Mouse (Mus musculus): Measurements from ENCODE around the gene Fus. TPM values are rescaled to one million over a fixed set of nuclear protein-coding genes. Genes with fewer than 3 reads are reported as not detected.
"Not testable (repeated sequence)": the region's sequence is repeated elsewhere in the genome, so short reads cannot be mapped to it uniquely, and the experiment has no call there.

Fus gene
- 189 and 309 TPM in 2 replicates for total RNA-seq (2021)
- long read RNA-seq, full-length matches to known transcripts = 59 of 93 reads
- long read RNA-seq, partial matches to known transcripts = 28 of 93 reads
- long read RNA-seq, other reads (novel, unspliced or antisense) = 6 of 93 reads

DNA sequence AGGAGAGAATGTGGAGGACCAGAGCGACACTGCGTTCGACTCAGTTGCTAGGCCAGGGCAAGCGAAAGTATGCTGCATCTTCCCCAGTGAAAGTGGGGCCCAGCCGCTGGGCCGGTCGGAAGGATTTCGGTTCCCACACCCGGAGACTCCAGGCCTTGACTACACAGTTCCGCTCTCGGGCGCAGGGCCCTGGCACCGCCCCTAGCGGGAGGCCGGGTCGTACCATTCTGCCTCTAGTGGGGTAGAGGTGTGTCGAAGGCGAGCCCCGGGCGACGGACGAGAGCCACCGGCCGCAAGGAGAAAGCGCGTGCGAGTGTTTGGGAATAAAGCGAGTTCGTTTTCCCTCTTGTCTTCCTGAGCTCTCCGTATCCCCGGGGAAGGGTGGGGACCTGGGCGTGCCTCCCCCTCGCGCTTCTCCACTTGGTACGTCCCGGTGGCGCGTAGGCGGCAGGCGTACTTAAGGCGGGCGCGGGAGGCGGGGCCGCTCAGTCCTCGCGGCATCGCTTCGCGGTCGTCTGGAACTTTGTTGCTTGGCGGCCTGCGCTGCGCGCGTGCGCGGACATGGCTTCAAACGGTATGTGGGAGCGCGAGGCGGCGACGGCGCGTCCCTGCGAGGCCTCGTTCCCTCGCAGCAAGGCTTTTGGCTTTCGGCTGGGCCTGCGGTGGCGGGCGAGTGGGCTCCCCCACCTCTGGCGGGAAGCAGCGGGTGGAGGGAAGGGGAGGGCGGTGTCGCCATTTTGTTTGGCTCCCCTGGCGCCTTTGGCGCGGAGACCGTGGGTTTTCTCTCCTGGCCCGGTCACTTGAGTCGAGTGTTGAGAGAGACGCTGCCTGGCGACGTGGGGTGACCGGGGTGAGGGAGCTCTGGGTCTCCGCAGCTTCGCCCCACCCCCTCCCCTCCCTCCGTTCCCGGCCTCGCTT lies at the start of gene Fus:
TSS of gene Fus (plus strand) at position 454 of the 918 bp plus-strand sequence.
- peak; percentile 96 for DNase-seq

DNA sequence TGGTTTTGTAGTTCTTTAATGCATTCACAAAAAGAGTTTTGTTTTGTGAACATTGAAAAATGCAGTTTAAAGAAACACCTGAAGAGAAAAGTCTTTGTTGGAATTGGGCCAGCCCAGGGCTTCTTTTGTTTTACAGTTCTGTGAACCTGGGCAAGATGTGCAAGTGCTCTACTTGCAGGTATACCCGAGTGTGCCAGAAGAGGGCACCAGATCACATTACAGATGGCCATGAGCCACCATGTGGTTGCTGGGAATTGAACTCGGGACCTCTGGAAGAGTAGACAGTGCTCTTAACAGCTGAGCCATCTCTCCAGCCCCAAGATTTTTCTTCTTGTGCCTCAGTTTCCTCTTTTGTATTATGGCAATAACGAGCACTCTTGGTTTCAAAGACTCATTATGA lies 49.1 kb upstream of the Fus start:
- peak; percentile 49 for DNase-seq

GRCm38 (mm10) chr7:127919290-127919689 lies 48.0 kb upstream of the Fus start:
- DNase-seq = no peak

GRCm38 (mm10) chr7:127921516-127921915 lies 45.7 kb upstream of the Fus start:
- DNase-seq = no peak

DNA sequence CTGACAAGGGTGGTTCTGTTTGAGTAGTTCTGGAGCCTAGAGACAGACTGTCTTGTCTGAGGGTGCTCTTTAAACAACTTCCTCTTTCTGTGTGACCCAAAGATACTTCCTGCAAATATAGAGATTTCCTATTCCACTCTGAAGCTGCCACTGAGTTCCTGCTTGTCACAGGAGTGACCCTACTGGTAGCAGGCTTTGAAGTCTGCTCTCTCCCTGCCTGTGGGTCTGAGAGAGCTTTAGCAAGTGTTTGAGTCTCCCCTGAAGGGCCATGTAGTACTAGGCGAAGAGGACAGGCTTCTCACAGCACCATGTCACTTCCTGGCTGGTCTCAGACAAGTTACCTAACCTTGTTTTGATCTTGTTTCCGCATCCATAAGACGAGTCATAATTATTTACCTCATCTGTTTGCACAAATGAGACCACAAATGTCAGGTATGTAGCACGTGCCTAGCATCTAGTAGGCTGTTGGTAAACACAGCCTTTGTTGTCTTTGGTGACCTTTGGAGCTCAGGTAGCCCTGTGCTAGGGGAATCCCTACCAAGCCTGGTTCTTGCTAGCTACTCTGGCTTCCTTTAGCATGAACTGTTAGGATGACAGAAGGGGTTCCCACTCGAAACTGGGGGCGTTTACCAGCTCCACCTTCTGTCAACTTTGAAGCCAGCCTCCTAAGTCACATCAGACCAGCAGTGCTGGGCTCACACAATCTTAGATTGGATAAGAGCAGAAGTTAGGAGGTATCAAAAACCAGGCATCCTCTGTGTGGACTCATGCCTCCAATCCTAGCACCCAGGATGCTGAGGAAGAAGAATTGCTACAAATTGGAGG lies 44.6 kb upstream of the Fus start:
- DNase-seq = no peak

- no peak for DNase-seq
These were observed 43.5 kb upstream of the Fus start for GRCm38 (mm10) chr7:127923714-127924113.

- no peak for DNase-seq
These were observed 42.0 kb upstream of the Fus start for GRCm38 (mm10) chr7:127925252-127925651.

DNA sequence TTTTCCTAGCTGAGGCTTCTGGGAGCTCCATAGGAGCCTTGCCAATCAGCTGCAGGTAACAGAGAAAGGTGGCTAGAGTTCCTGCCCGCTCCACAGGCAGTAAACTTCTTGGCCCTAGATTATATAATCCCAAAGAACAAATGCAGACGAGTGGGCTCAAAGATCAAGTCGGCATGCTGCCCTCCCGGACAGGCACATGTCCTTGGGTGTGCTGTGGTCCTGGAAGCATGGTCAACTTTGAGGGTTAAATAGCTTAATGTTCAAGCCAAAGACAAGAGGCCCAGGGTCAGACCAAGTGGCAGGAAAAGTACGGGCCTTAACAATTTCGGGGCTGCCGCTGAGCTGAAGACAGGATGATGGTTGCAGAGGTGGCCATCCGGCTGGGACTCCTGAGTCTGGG lies 41.2 kb upstream of the Fus start:
- no peak for DNase-seq

- DNase-seq = no peak
These were observed 40.4 kb upstream of the Fus start for GRCm38 (mm10) chr7:127926846-127927245.

GRCm38 (mm10) chr7:127927726-127928125 lies 39.5 kb upstream of the Fus start:
- DNase-seq = no peak

- no peak for DNase-seq
These were observed 38.7 kb upstream of the Fus start for GRCm38 (mm10) chr7:127928596-127928995.

DNA sequence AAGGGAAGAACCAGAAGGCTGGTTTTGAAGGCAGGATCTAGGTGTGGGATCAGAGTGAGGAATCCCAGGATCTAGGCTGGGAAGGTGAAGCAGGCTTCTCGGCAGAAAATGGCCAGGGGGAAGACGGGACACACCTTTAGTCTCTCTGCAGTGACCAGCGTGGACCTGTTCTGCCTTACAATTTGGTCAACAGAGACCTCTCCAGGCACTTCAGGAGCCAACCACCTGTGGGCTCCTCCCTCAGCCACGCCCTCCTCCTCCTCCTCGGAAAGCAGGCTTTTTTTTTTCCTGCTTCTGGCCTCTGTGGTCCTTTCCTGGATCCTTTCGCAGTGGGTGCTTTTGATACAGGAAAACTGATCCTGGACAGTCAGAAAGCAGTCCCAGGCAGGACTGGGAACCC lies 37.3 kb upstream of the Fus start, which contains the start of gene Prss8:
TSS of gene Prss8 (minus strand) at position 182 of the 400 bp plus-strand sequence.
- DNase-seq = no peak

- DNase-seq = no peak
These were observed 36.6 kb upstream of the Fus start for GRCm38 (mm10) chr7:127930636-127931035.

DNA sequence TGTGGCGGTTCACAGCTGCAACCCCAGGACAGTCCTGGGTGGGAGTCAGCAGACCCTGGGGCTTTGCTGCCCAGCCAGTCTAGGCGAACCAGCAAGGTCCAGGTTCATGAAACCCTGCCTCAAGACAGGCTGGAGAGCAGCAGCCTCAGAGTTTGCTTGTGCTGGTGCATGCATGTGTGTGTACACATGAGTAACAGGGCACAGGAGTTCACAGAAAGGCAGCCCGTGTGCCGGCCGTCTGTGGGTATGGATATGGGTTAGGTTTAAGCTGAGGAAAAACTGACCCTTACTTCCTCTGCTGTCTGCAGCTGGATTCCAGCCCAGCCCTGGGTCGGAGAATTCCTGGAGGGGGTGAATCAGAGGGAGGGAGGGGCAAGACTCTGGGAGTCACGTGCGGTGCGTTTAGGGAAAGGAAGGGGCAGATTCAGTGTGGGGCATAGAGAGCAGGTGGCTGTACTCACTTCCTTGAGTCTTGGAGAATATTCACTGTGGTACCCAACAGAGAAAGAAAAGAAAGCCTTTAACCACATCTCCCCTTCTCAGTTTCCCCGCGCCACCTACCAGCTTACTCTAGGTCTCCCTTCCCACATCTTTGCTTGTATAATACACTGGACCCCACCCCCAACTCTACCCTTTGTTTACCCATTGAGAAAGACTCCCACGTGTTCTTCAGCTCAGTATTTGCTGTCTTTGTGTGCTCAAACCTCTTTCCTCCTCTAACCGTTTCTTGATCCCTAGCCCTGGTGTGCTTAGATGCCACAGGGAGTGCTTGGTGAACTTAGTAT lies 35.7 kb upstream of the Fus start:
- peak; percentile 67 for DNase-seq

DNA sequence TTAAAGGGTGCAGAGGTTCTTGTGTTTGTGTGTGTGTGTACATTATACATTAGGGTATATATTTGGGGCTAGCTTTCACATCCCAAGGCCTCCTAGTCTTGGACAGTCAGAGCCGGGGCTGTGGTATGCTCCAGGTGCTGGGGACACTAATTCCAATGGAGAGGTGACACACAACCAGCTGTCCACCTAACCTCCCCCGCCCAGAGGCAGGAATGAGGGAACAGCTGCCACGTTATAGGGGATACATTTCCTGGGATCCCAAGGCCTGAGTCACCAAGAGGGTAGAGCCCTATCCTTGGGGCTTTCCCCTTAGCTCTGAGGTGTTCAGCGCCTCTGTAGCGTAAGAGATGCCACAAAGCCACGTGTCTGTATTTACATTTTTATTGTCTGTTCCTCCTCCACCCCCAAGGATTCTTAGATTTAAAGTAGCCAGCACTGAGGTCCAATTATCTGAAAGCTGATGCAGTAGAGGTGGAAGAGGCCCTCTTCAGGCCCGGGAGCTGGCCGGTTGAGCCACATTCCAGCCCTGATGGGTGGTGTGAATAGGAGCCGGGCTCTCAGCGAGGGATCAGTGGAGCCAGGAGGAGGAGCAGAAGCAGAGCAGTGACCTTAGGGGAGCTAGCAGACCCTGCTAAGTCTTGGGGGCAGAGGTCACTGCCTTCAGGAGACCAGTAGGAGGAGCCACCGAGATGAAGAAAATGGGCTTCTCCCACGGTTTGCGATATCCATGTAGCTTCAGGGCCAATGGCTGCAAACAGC lies 34.8 kb upstream of the Fus start:
- no peak for DNase-seq

GRCm38 (mm10) chr7:127934075-127934474 lies 33.2 kb upstream of the Fus start:
- DNase-seq = no peak

DNA sequence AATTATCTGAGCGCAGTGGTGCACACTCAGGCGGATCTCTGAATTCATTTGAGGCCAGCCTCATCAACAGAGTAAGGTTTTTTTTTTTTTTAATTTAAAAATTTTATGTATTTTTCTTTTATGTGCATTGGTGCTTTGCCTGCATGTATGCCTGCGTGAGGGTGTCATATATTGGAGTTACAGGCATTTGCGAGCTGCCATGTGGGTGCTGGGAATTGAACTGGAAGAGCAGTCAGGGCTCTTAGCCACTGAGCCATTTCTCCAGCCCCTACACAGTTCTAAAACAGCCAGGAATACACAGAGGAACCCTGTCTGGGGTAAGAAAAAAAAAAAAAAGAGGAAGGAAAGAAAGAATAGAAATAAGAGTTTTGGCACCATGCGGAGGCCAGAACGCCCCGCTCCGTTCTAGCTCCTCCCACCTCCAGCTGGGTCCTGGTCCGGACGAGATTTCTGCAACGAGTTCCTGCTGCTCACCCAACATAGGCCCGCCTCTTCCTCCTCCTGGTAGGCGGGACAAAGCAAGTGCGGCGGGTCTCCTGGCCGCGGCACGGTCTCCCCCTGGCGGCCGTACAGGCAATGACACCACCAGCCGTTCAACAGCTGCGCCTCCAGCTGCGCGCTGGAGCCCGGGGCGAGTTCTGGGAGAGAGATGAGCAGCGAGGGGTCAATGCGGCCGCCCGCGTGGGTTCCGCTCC lies 32.1 kb upstream of the Fus start:
- DNase-seq = peak; percentile 94

DNA sequence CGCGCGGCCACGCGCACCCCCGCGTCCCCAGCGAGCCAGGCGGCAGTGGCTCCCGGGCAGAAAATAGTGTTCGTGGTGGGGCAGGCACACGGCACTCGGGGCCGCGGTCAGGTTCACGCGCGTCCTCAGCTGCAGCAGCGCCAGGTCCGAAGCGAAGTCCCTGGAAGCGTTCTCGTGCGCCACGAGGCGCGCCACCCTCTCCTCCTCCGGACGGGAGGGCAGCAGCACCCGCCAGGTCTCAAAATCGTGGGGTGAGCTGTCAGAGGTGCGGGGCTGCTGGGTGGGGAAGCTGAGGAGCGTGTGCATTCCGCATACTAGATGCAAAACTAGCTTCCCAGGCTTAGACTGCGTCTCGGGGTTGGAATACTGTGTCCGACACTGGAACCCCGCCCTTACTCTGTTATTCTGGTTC lies 31.5 kb upstream of the Fus start:
- no peak for DNase-seq

- no peak for DNase-seq
These were observed 30.9 kb upstream of the Fus start for GRCm38 (mm10) chr7:127936216-127936884.

GRCm38 (mm10) chr7:127942097-127942496 lies 25.2 kb upstream of the Fus start:
- not testable (repeated sequence) for DNase-seq

Measured in adrenal gland, postnatal 25 days (tissue).